Mouse (Mus musculus): Measurements from ENCODE around the gene C1qtnf7. TPM values are rescaled to one million over a fixed set of nuclear protein-coding genes. Genes with fewer than 3 reads are reported as not detected.

Gene C1qtnf7
- total and polyA plus RNA-seq, 2 experiments from 2014 or later: 1.0 to 1.5 TPM

DNA sequence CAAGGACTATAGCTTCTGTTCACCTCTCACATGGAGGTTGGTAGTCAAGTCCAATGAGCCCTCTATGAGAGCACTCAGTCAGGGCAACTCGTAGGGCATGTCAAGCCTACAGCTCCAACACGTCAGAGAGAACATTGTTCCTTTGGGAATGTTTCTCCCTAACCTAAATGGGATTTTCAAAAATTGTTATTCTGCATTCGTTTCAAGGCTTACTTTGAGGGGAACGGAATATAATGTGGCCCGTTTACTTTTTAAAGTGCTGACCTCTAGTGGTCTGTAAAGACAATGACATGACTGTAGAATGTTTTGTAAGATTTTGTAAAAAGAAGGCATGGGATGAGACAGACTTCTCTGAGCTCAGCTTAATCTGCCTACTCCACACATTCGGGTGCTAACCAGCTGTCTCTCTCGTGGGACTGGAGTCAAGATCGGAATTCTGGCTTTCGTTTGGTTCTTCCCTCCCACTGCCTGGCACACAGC, 119.3 kb downstream of the C1qtnf7 start:
- Histone ChIP-seq H3K9me3 (ENCODE audit: low read length) (no peaks in the 10 kb centered on the region), H3K4me1 (ENCODE audit: insufficient read depth, low read length) (no peaks in the 10 kb centered on the region), H3K4me2 (ENCODE audit: low read depth, low read length, poor library complexity, severe bottlenecking) (no peak overlapping the region), H3K36me3 (ENCODE audit: insufficient read depth, low read length) (no peaks in the 10 kb centered on the region), H3K27me3 (ENCODE audit: insufficient read depth, low read length) (no peaks in the 10 kb centered on the region), H3K4me3 (ENCODE audit: low read depth, low read length) (no peak overlapping the region), H3K9ac (replicated peaks; ENCODE audit: low read length, poor library complexity, severe bottlenecking) (no peak overlapping the region), H3K27ac (ENCODE audit: low read depth, low read length) (no peak overlapping the region)
- DNase-seq (ENCODE audit: low spot score): peak; percentile 59
- WGBS: 22% methylated on average over 9 of the region's 9 CpGs
- peak; percentile 84 for TF ChIP-seq CTCF (IDR thresholded peaks at IDR 0.05)
- ATAC-seq (ENCODE audit: low FRiP score): peak; percentile 52; the same call in 1 of the 2 replicates

DNA sequence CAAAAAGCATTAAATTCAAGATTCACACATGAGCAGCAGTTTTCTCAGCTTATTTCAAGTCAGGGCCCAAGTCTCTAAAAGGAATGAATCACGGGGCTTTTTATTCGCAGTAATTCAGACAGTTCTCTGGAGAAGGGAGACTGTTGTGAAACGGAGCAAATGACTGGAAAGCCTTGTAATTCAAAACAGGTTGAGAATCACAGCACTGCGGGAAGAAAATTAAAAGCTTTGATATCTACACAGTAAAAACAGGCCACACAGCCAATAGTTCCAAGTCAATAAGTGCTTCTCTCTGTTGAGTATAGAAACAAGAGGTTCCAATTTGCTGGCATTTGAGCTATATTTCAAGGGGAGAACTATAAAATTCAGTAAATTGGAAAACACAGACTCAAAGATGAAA, 129.7 kb downstream of the C1qtnf7 start:
- TF ChIP-seq CTCF (IDR thresholded peaks at IDR 0.05): no peak
- DNase-seq (ENCODE audit: low spot score) (no peak), ATAC-seq (ENCODE audit: low FRiP score) (no peak)
- Histone ChIP-seq H3K9ac (replicated peaks; ENCODE audit: low read length, poor library complexity, severe bottlenecking) (no peak overlapping the region), H3K9me3 (ENCODE audit: low read length) (no peaks in the 10 kb centered on the region), H3K4me1 (ENCODE audit: insufficient read depth, low read length) (no peaks in the 10 kb centered on the region), H3K27me3 (ENCODE audit: insufficient read depth, low read length) (no peaks in the 10 kb centered on the region), H3K4me2 (ENCODE audit: low read depth, low read length, poor library complexity, severe bottlenecking) (no peak overlapping the region), H3K4me3 (ENCODE audit: low read depth, low read length) (no peak overlapping the region), H3K36me3 (ENCODE audit: insufficient read depth, low read length) (no peaks in the 10 kb centered on the region), H3K27ac (ENCODE audit: low read depth, low read length) (no peak overlapping the region)
- WGBS: 43% methylated on average over 4 of the region's 4 CpGs

DNA sequence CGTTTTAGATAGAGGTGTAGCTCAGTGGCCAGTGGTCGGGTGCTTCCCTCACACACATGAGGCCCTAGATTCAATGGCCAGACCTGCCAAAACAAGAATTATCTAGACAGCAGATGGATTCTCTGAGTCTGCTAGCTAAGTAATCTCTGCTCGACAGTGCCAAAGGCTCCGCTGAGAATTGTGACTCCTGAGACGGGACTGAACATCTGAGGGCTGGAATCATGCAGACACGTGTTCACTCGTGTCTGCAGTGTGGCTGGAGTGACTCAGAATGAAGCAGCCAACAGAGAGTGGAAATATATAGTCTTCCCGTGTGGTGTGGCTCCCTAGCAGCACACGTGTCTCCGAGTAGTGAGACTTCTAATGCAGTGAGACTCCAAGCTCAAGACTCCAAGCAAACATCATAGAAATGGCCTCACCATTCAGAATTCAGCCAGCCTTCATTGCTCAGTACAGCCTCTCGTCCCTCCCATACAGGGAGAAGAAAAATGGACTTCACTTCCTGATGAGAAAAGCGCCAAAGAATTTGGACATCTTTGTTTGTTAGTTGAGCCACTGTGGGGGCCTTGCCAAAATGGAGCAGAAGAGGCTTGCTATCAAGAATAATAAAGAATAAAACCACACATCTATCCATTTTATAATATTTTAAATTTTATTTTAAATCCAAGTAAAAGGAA, 131.9 kb downstream of the C1qtnf7 start:
- no peaks in the 10 kb centered on the region for H3K4me1 ChIP-seq (ENCODE audit: insufficient read depth, low read length)
- ATAC-seq (ENCODE audit: low FRiP score) (peak; percentile 34; the same call in 1 of the 2 replicates), DNase-seq (ENCODE audit: low spot score) (peak; percentile 58)
- H3K36me3 ChIP-seq (ENCODE audit: insufficient read depth, low read length): no peaks in the 10 kb centered on the region
- H3K4me2 ChIP-seq (ENCODE audit: low read depth, low read length, poor library complexity, severe bottlenecking): no peak overlapping the region
- no peak overlapping the region for H3K4me3 ChIP-seq (ENCODE audit: low read depth, low read length)
- no peak overlapping the region for H3K27ac ChIP-seq (ENCODE audit: low read depth, low read length)
- TF ChIP-seq CTCF (IDR thresholded peaks at IDR 0.05): no peak
- H3K9me3 ChIP-seq (ENCODE audit: low read length): no peaks in the 10 kb centered on the region
- no peak overlapping the region for H3K9ac ChIP-seq (replicated peaks; ENCODE audit: low read length, poor library complexity, severe bottlenecking)
- 77% methylated on average over 12 of the region's 12 CpGs for WGBS
- no peaks in the 10 kb centered on the region for H3K27me3 ChIP-seq (ENCODE audit: insufficient read depth, low read length)

DNA sequence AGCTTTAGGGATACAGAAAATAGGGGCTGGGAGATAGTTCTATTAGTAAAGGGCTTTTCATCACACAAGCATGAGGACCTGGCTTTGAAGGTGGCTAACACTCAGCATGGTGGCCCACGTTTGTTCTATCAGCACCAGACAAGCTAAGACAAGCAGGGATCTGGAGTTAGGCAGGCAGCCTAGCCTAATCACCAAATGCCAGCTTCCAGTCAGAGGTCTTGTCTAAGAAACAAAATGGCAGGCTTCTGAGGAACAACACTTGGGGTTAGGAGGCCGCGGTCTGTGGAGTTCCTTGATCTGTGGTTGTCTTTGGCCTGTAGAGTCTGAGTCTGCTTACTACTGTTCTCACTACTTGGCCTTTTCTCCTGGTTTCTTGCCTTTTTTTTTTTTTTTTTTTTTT, 146.2 kb downstream of the C1qtnf7 start:
- 85% methylated on average over 3 of the region's 3 CpGs for WGBS
- H3K4me1 ChIP-seq (ENCODE audit: insufficient read depth, low read length): peaks cover 8% of the 10 kb centered on the region; the same call in 1 of the 2 replicates
- no peaks in the 10 kb centered on the region for H3K36me3 ChIP-seq (ENCODE audit: insufficient read depth, low read length)
- H3K27ac ChIP-seq (ENCODE audit: low read depth, low read length): peak overlapping the region; percentile 85
- H3K4me3 ChIP-seq (ENCODE audit: low read depth, low read length): no peak overlapping the region
- ATAC-seq (ENCODE audit: low FRiP score) (no peak; the same call in 1 of the 2 replicates), DNase-seq (ENCODE audit: low spot score) (no peak)
- TF ChIP-seq CTCF (IDR thresholded peaks at IDR 0.05): no peak
- no peaks in the 10 kb centered on the region for H3K27me3 ChIP-seq (ENCODE audit: insufficient read depth, low read length)
- H3K9me3 ChIP-seq (ENCODE audit: low read length): no peaks in the 10 kb centered on the region
- H3K9ac ChIP-seq (replicated peaks; ENCODE audit: low read length, poor library complexity, severe bottlenecking): no peak overlapping the region
- no peak overlapping the region for H3K4me2 ChIP-seq (ENCODE audit: low read depth, low read length, poor library complexity, severe bottlenecking)

DNA sequence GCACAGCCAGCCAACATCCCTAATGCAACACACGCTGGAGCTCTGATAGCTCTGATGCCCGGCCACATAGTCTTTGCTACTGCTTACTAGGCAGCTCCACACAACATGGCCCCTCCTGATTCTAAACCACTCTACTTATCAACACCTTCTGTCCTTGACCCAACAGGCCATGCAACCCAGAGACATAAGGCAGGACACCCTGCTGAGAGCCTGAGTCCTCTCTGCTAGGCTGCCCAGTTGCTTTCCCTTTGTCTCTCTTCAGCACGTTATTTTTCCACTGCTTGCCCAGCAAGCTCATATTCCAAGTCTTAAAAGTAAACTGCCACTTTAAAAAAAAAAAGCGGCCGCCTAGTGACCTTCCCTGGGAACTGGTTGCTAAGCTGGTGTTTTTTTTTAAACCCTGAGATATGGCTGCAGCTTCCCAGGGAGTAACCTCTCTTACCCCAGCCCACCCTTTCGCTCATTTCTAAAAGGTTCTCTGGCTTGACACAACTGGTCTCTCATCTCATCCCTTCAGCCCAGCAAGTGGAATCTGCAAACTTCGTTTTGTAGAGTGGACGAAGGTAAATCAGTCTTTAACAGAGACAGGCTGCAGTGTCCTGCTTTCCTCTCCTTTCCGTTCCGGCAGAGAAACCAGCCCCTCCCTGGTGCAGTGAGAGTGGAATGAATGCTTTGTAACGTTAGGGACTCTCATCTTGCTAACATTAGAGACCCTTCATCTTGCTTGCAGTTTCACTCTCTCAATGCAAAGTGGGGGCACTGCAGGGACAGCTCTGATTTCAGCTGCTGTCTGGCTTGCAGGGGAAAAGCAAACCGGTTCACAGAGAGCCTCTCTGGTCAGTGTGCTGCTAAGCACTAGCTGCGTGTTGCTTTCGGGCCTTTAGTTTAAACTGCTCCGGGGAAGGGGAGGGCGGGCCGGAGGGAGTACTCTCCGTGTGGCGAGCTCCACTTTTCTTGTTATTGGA, 146.9 kb downstream of the C1qtnf7 start, which contains the start of gene Cc2d2a:
TSS of gene Cc2d2a (plus strand) at position 350 of the 965 bp plus-strand sequence.
- DNase-seq (ENCODE audit: low spot score) (peak; percentile 82), ATAC-seq (ENCODE audit: low FRiP score) (peak; percentile 82)
- peak; percentile 29 for TF ChIP-seq CTCF (IDR thresholded peaks at IDR 0.05)
- Histone ChIP-seq H3K27me3 (ENCODE audit: insufficient read depth, low read length) (no peaks in the 10 kb centered on the region), H3K9me3 (ENCODE audit: low read length) (no peaks in the 10 kb centered on the region), H3K4me1 (ENCODE audit: insufficient read depth, low read length) (peaks cover 8% of the 10 kb centered on the region; the same call in 1 of the 2 replicates), H3K4me2 (ENCODE audit: low read depth, low read length, poor library complexity, severe bottlenecking) (peak within 1 kb of the TSS; percentile 56), H3K36me3 (ENCODE audit: insufficient read depth, low read length) (no peaks in the 10 kb centered on the region), H3K27ac (ENCODE audit: low read depth, low read length) (peak within 1 kb of the TSS; percentile 85), H3K9ac (replicated peaks; ENCODE audit: low read length, poor library complexity, severe bottlenecking) (peak within 1 kb of the TSS; percentile 60), H3K4me3 (ENCODE audit: low read depth, low read length) (peak within 1 kb of the TSS; percentile 39)
- WGBS: 4% methylated on average over 19 of the region's 19 CpGs
